Mouse (Mus musculus) cerebellum, postnatal 25 days (tissue): ENCODE results near the gene Nup43.
A peak's percentile ranks its signal among the peaks of the same experiment; 100 is the strongest.

Source experiments
- DNase-seq, 2 experiments: peaks; one replicate each; pipeline ENCODE4 v3.0.0; 2021; ENCODE audit warnings: mixed read lengths in 2 of 2

Gene Nup43

GRCm38 (mm10) chr10:7686902-7687301, 19.6 kb downstream of the Nup43 start:
- DNase-seq: no peak

DNA sequence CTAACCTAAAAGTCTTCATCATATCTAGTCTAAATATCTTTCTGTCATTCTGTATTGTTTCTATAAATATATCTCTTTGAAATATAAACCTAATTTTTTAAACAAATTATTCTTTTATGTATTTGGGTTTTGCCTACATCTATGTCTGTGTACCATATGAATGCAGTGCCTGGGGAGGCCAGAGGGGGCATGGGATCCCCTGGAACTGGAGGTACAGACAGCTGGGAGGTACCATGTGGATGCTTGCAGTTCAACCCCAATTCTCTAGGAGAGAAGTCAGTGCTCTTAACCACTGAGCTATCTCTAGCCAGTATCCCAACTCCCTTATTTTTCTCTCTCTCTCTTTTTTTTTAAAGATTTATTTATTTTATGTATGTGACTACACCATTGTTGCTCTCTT, 28.0 kb downstream of the Nup43 start:
- DNase-seq: no peak

- no peak for DNase-seq
These were observed 32.8 kb downstream of the Nup43 start for GRCm38 (mm10) chr10:7700120-7700519.

DNA sequence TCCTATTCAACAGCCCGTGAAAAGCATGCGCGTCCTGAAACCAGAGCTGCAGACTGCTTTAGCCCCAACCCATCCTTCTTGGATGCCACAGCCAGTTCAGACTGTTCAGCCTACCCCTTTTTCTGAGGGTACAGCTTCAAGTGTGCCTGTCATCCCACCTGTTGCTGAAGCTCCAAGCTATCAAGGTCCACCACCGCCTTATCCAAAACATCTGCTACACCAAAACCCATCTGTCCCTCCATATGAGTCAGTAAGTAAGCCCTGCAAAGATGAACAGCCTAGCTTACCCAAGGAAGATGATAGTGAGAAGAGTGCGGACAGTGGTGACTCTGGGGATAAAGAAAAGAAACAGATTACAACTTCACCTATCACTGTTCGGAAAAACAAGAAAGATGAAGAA, 35.3 kb downstream of the Nup43 start:
- no peak for DNase-seq

DNA sequence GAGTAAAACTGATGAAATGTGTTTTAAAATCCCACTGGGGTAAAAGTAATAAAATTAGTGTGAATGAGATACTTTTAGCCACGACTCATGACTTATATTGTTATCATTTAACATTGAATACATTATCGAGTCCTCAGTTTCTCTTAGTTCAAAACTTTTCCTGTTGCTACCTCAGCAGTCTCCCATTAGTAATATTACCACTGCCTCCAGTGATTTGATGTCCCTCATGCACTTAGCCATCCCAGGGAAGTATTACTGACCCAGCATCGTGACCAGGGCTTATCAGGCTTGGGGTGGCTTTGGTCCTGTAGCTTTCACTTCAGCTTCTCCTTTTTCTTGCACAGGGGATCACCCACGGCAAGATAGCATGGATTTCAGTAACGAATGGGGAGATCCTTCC, 42.8 kb downstream of the Nup43 start:
- DNase-seq: no peak

DNA sequence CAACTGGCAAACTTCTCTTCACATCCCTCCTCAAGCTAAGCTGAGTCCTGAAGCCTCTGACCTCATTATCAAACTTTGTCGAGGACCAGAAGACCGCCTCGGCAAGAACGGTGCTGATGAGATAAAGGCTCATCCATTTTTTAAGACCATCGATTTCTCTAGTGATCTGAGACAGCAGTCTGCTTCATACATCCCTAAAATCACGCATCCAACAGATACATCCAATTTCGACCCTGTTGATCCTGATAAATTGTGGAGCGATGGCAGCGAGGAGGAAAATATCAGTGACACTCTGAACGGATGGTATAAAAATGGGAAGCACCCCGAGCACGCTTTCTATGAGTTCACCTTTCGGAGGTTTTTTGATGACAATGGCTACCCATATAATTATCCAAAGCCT, 45.2 kb downstream of the Nup43 start:
- no peak for DNase-seq

DNA sequence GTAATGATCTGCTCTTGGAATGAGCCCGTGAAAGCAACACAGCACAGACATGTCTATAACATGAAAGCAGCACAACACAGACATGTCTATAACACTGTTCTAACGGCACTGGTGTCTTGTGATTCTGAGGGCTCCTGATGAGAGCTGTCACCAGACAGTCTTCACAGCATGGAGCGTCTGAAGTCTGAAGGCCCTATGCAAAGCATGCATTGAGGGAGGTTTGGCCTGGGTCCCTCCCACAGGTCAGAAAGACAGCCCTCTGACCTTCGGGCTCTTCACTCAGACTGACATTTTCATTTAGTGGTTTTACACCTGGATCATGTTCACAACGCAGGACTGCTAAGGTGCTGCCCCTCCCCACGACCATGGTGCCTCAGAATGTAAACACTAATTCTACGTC, 47.8 kb downstream of the Nup43 start:
- DNase-seq: no peak

DNA sequence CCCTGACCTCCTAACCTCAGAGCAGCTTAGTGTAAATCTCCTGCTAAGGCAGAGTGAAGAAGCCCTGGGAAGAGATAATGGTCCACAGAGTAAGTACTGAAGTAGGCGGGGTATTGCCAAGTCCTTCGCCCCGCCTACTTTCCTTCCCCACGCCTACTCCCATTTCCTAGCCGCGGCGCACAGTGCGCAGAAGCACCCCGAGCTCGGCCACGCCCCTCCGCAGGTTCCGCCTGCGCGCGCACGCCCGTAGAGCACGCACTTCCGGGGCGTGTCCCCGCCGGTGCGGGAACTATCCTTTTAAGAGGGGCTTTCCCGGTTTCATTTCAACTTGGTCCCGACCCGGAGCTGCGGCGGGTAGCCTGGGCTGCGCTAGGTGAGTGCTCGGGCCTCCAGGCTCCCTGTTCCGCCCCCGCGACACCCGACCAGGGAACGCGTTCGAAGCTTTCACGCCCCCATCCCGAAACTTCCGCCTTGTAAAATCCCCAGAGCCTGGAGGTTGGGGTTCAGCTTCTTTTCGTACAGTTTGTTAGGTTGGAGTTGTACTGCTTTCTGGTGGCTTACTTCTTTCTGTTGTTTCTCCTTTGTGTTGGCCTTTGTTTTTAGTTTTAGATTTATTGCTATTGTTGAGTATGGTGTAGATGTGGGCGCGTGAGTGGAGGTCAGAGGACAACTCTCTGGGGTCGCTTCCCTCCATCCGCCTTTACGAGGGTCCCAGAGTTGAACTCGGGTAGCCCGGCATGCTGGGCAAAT, 58.6 kb downstream of the Nup43 start, which contains the start of gene Katna1:
TSS of gene Katna1 (plus strand) at position 250 of the 750 bp plus-strand sequence.
- DNase-seq: peak; percentile 87 to 95

DNA sequence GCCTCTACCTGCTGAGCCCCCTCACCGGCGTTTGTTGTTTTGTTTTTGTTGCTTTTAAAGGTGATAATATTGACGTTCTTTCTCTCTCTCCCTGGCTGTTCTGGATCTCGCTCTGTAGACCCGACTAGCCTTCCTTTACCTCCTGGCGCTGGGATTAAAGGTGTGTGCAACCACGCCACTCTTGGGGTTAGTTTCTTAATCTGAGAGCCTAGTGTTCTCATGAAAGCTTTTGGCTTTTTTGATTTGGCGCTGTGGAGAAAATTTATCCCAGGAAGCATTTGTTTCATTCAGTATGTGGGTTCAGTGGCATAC, 59.2 kb downstream of the Nup43 start:
- no peak for DNase-seq

GRCm38 (mm10) chr10:7727011-7727410, 59.7 kb downstream of the Nup43 start:
- no peak for DNase-seq
